Mouse (Mus musculus): Measurements from ENCODE around the gene Slc9a3r2. TPM values are rescaled to one million over a fixed set of nuclear protein-coding genes. Genes with fewer than 3 reads are reported as not detected.
A peak's percentile ranks its signal among the peaks of the same experiment; 100 is the strongest.
"Not testable (repeated sequence)": the region's sequence is repeated elsewhere in the genome, so short reads cannot be mapped to it uniquely, and the experiment has no call there.

Slc9a3r2 gene
- polyA plus RNA-seq, 2 experiments = 5.5 to 8.1 TPM

GRCm38 (mm10) chr17:24667416-24667815, 17.3 kb upstream of the Slc9a3r2 start:
- Histone ChIP-seq H3K27ac (no peak overlapping the region), H3K9me3 (ENCODE audit: control insufficient read depth, low read length) (no peaks in the 10 kb centered on the region), H3K4me1 (replicated peaks; ENCODE audit: control insufficient read depth in 2 of 2, insufficient read depth in 2 of 2, low read length in 1 of 2) (peaks cover 21 to 27% of the 10 kb centered on the region in 2 experiments), H3K36me3 (replicated peaks; ENCODE audit: control insufficient read depth, insufficient read depth, low read depth) (no peaks in the 10 kb centered on the region), H3K9ac (replicated peaks) (no peak overlapping the region), H3K27me3 (ENCODE audit: control insufficient read depth, insufficient read depth, low read length) (no peaks in the 10 kb centered on the region), H3K4me2 (ENCODE audit: low read depth) (no peak overlapping the region), H3K4me3 (ENCODE audit: insufficient read depth in 1 of 2, low read depth in 2 of 2, low read length in 2 of 2) (no peak overlapping the region)
- WGBS (ENCODE audit: insufficient replicate concordance) = 15% methylated on average over 5 of the region's 6 CpGs
- peak in 2 of 3 experiments; percentile 50 to 51 for DNase-seq (ENCODE audit: low read depth in 3 of 3, low spot score in 3 of 3)
- TF ChIP-seq EP300 (IDR thresholded peaks at IDR 0.05; ENCODE audit: low read depth) (no peak), CTCF (IDR thresholded peaks at IDR 0.05; ENCODE audit: low read depth) (peak; percentile 79)
- no peak for ATAC-seq (ENCODE audit: insufficient read depth)

GRCm38 (mm10) chr17:24667011-24667410, 16.9 kb upstream of the Slc9a3r2 start:
- H3K27ac ChIP-seq; H3K36me3 ChIP-seq (replicated peaks; ENCODE audit: control insufficient read depth, insufficient read depth, low read depth); H3K4me2 ChIP-seq (ENCODE audit: low read depth); H3K4me3 ChIP-seq (ENCODE audit: insufficient read depth in 1 of 2, low read depth in 2 of 2, low read length in 2 of 2); ATAC-seq (ENCODE audit: insufficient read depth); DNase-seq (ENCODE audit: low read depth in 3 of 3, low spot score in 3 of 3); H3K27me3 ChIP-seq (ENCODE audit: control insufficient read depth, insufficient read depth, low read length); H3K9me3 ChIP-seq (ENCODE audit: control insufficient read depth, low read length); H3K9ac ChIP-seq (replicated peaks): not testable (repeated sequence)
- peaks cover 21 to 23% of the 10 kb centered on the region in 2 experiments for H3K4me1 ChIP-seq (replicated peaks; ENCODE audit: control insufficient read depth in 2 of 2, insufficient read depth in 2 of 2, low read length in 1 of 2)
- WGBS (ENCODE audit: insufficient replicate concordance) = 66% methylated on average over 7 of the region's 7 CpGs

GRCm38 (mm10) chr17:24658017-24658758, 8.1 kb upstream of the Slc9a3r2 start, which contains the start of gene Npw:
Npw (minus strand) TSS chr17:24658457.
- Histone ChIP-seq H3K27me3 (ENCODE audit: control insufficient read depth, insufficient read depth, low read length) (peaks cover 30% of the 10 kb centered on the region), H3K9ac (replicated peaks) (no peak within 1 kb of the TSS), H3K9me3 (ENCODE audit: control insufficient read depth, low read length) (no peaks in the 10 kb centered on the region), H3K4me1 (replicated peaks; ENCODE audit: control insufficient read depth in 2 of 2, insufficient read depth in 2 of 2, low read length in 1 of 2) (no peaks in the 10 kb centered on the region), H3K4me2 (ENCODE audit: low read depth) (peak within 1 kb of the TSS; percentile 60), H3K27ac (no peak within 1 kb of the TSS), H3K4me3 (ENCODE audit: insufficient read depth in 1 of 2, low read depth in 2 of 2, low read length in 2 of 2) (peak within 1 kb of the TSS in 1 of 2 experiments; percentile 17; a peak in 2 of 4 replicates), H3K36me3 (replicated peaks; ENCODE audit: control insufficient read depth, insufficient read depth, low read depth) (no peaks in the 10 kb centered on the region)
- ATAC-seq (ENCODE audit: insufficient read depth) (peak; percentile 41; the same call in 1 of the 2 replicates), DNase-seq (ENCODE audit: low read depth in 3 of 3, low spot score in 3 of 3) (no peak)
- 2% methylated on average over 47 of the region's 47 CpGs for WGBS (ENCODE audit: insufficient replicate concordance)
- TF ChIP-seq EP300 (IDR thresholded peaks at IDR 0.05; ENCODE audit: low read depth) = no peak
- TF ChIP-seq CTCF (IDR thresholded peaks at IDR 0.05; ENCODE audit: low read depth) = no peak

GRCm38 (mm10) chr17:24654969-24655368, 4.8 kb upstream of the Slc9a3r2 start:
- Histone ChIP-seq H3K36me3 (replicated peaks; ENCODE audit: control insufficient read depth, insufficient read depth, low read depth) (no peaks in the 10 kb centered on the region), H3K27ac (no peak overlapping the region), H3K4me2 (ENCODE audit: low read depth) (no peak overlapping the region), H3K27me3 (ENCODE audit: control insufficient read depth, insufficient read depth, low read length) (peaks cover 48% of the 10 kb centered on the region), H3K9me3 (ENCODE audit: control insufficient read depth, low read length) (no peaks in the 10 kb centered on the region), H3K4me3 (ENCODE audit: insufficient read depth in 1 of 2, low read depth in 2 of 2, low read length in 2 of 2) (no peak overlapping the region), H3K4me1 (replicated peaks; ENCODE audit: control insufficient read depth in 2 of 2, insufficient read depth in 2 of 2, low read length in 1 of 2) (peaks cover 0 to 4% of the 10 kb centered on the region in 2 experiments; a peak in 1 of 4 replicates), H3K9ac (replicated peaks) (no peak overlapping the region)
- WGBS (ENCODE audit: insufficient replicate concordance) = 64% methylated on average over 4 of the region's 4 CpGs
- DNase-seq (ENCODE audit: low read depth in 3 of 3, low spot score in 3 of 3) (no peak), ATAC-seq (ENCODE audit: insufficient read depth) (no peak)
- TF ChIP-seq EP300 (IDR thresholded peaks at IDR 0.05; ENCODE audit: low read depth) = no peak
- no peak for TF ChIP-seq CTCF (IDR thresholded peaks at IDR 0.05; ENCODE audit: low read depth)

- peak in 1 of 3 experiments; percentile 57 for DNase-seq (ENCODE audit: low read depth in 3 of 3, low spot score in 3 of 3)
- H3K4me3 ChIP-seq (ENCODE audit: insufficient read depth in 1 of 2, low read depth in 2 of 2, low read length in 2 of 2) = peak overlapping the region in 1 of 2 experiments; percentile 28; a peak in 1 of 4 replicates
- peak; percentile 50; the same call in 1 of the 2 replicates for ATAC-seq (ENCODE audit: insufficient read depth)
- no peak overlapping the region for H3K9ac ChIP-seq (replicated peaks)
- no peaks in the 10 kb centered on the region for H3K36me3 ChIP-seq (replicated peaks; ENCODE audit: control insufficient read depth, insufficient read depth, low read depth)
- H3K27ac ChIP-seq = no peak overlapping the region
- TF ChIP-seq CTCF (IDR thresholded peaks at IDR 0.05; ENCODE audit: low read depth) (peak; percentile 99), EP300 (IDR thresholded peaks at IDR 0.05; ENCODE audit: low read depth) (no peak)
- no peaks in the 10 kb centered on the region for H3K9me3 ChIP-seq (ENCODE audit: control insufficient read depth, low read length)
- H3K27me3 ChIP-seq (ENCODE audit: control insufficient read depth, insufficient read depth, low read length) = peaks cover 50% of the 10 kb centered on the region
- 4% methylated on average over 19 of the region's 19 CpGs for WGBS (ENCODE audit: insufficient replicate concordance)
- peak overlapping the region; percentile 36 for H3K4me2 ChIP-seq (ENCODE audit: low read depth)
- peaks cover 0 to 4% of the 10 kb centered on the region in 2 experiments; a peak in 1 of 4 replicates for H3K4me1 ChIP-seq (replicated peaks; ENCODE audit: control insufficient read depth in 2 of 2, insufficient read depth in 2 of 2, low read length in 1 of 2)
Measured at GRCm38 (mm10) chr17:24653967-24654710, 4.0 kb upstream of the Slc9a3r2 start.
